Mouse (Mus musculus) gastrocnemius, adult 8-10 months (tissue): Measurements from ENCODE around the gene Svep1. TPM values are rescaled to one million over a fixed set of nuclear protein-coding genes. Genes with fewer than 3 reads are reported as not detected.

Experiments
- total RNA-seq, 4 experiments: library from RNA; stranded (reverse); gene quantifications; 2 replicates each; pipeline ENCODE4 v1.2.4; 2022

Svep1 gene
- total RNA-seq, 4 experiments from 2014 or later: 3.3 to 6.4 (median 4.0) TPM

Other genes with a start within 250 kb of the Svep1 start
- gene Txndc8, start 197.7 kb downstream of the Svep1 start, total RNA-seq: not detected
- gene Musk, start 79.1 kb upstream of the Svep1 start, total RNA-seq: 10 to 100 TPM; 26.9 to 58.0 (median 40.6) TPM